Mouse (Mus musculus) stomach, adult 2 months (tissue): ENCODE measurements around the gene Szt2. TPM values are rescaled to one million over a fixed set of nuclear protein-coding genes. Genes with fewer than 3 reads are reported as not detected.

ENCODE experiments used
- polyA plus RNA-seq: library from polyadenylated mRNA; depleted of rRNA; stranded (reverse); fragments of >200 nt; gene quantifications from 2 replicates; pipeline ENCODE4 v1.2.3, GENCODE M21; 2012; rRNA removed

The Szt2 gene
- polyA plus RNA-seq = 12.3 and 16.3 TPM in 2 replicates

GRCm38 (mm10) chr4:118409142-118409900 lies at the start of gene Szt2, which contains the start of gene Med8:
Szt2 (minus strand) TSS chr4:118409273.
Med8 (plus strand) TSS chr4:118409337.

DNA sequence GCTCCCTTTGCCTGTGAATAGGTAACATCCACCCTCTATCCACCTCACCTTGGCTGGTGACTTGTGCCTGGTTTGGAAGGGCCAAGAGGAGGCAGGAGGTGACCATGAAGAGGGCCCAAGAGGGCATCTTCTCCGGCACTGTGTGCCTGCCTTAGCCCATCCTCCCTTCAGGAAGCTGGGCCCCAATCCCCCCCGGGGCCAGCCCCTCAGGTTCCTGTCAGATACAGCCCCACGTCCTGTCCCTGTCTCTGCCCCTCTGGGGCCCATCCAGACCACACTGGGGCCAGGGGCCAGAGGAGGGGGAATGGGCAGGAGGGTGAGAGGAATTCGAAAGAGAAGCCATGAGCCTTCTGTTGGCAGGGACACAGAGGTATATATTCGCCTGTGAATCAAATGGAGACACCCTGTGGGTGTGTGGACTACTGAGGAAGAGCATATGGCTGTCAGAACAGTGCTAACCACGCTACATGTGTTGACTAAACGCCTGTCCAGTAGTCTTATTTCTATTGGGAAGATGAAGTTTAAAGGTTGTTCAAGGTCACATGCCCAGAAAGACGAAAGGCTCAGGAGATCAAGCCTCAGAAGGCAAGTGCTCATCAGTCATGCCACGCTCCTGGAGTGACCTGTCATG lies 48.4 kb upstream of the Szt2 start, which contains the start of gene Mpl:
Gene Mpl (minus strand): TSS at position 169 of the 631 bp plus-strand sequence.

GRCm38 (mm10) chr4:118436820-118437603 lies 27.9 kb upstream of the Szt2 start, which contains the start of gene Cdc20:
Cdc20 (minus strand) TSS chr4:118437352.

DNA sequence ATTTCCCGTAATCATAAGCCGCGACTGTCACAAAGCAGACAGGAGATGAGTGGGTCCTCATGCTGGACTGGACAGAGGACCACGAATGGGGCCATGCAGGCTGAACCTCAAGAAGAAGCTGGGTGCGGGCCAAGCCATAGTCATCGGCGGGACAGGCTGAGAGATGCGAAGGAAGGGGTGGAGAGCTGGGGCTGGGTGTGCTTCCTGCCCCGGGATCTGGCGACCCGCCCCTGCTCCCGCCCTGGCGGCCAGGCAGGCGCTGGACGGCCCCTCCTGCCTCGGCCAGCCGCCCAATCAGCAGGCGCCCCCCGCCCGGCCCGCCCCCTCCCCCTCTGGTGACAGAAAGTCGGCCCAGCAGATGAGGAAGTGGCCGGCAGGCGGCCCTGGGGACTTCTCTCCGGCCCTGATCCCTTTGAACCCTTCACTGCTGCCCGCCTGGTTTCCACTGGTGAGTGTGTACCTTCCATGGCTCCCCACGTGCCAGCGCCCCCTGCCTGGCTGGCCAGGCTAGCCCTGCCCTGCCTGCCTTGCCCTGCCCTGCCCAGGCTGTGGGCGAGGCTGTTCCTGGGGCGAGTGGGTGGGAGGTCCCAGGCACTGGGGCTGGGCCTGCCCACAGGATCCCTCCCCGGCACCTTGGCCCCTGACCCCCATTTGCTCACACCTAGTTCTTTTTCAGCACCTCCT lies 18.8 kb upstream of the Szt2 start, which contains the start of gene Elovl1:
Gene Elovl1 (plus strand): TSS at position 326 of the 684 bp plus-strand sequence.

Other genes starting within 250 kb of the Szt2 start
- 8.6 and 10.9 TPM in 2 replicates for gene Kdm4a, start 229.2 kb downstream of the Szt2 start, polyA plus RNA-seq
- gene Ptprf, start 117.9 kb downstream of the Szt2 start, polyA plus RNA-seq = 55.7 and 66.2 TPM in 2 replicates
- gene Med8, start 64 bp upstream of the Szt2 start, polyA plus RNA-seq = 7.6 and 7.9 TPM in 2 replicates
- gene Elovl1, start 18.8 kb upstream of the Szt2 start, polyA plus RNA-seq = 298 and 386 TPM in 2 replicates
- 16.8 and 16.9 TPM in 2 replicates for gene Cdc20, start 28.1 kb upstream of the Szt2 start, polyA plus RNA-seq
- 0.06 and 0.13 TPM in 2 replicates for gene Mpl, start 48.2 kb upstream of the Szt2 start, polyA plus RNA-seq
- 11.6 and 16.0 TPM in 2 replicates for gene Tie1, start 80.8 kb upstream of the Szt2 start, polyA plus RNA-seq
- gene 2610528J11Rik, start 117.7 kb upstream of the Szt2 start, polyA plus RNA-seq = 39.2 and 42.8 TPM in 2 replicates
- 32.9 and 43.0 TPM in 2 replicates for gene Tmem125, start 134.8 kb upstream of the Szt2 start, polyA plus RNA-seq
- 0.04 and 0.05 TPM in 2 replicates for gene Cfap57, start 211.5 kb upstream of the Szt2 start, polyA plus RNA-seq
- gene Ebna1bp2, start 211.5 kb upstream of the Szt2 start, polyA plus RNA-seq = 1.3 and 1.7 TPM in 2 replicates
- not detected in 2 replicates for gene Olfr62, start 249.7 kb upstream of the Szt2 start, polyA plus RNA-seq